Mouse (Mus musculus) layer of hippocampus, adult 2 months (tissue): ENCODE measurements around the gene Pnpo. TPM values are rescaled to one million over a fixed set of nuclear protein-coding genes. Genes with fewer than 3 reads are reported as not detected.

Source experiments
- DNase-seq, 2 experiments: peaks; one replicate each; pipeline ENCODE4 v3.0.0; 2022; ENCODE audit warnings: low spot score in 2 of 2
- H3K27ac ChIP-seq: fragments of 200-600 bp; 2 replicates; pipeline ENCODE4 v1.8.1; 2022
- H3K4me3 ChIP-seq: fragments of 200-600 bp; 2 replicates; pipeline ENCODE4 v1.8.1; 2022; ENCODE audit warnings: mild to moderate bottlenecking
- CTCF ChIP-seq: fragments of 200-600 bp; conservative IDR thresholded peaks from 2 replicates; pipeline ENCODE4 v1.8.1; 2022; ENCODE audit warnings: antibody characterized with exemption, mild to moderate bottlenecking, moderate library complexity
- total RNA-seq, 2 experiments: library from RNA; stranded (reverse); gene quantifications; 2 replicates each; pipeline ENCODE4 v1.2.3; 2021

Gene Pnpo
- total RNA-seq, 2 experiments from 2014 or later = 36.7 to 36.8 TPM

GRCm38 (mm10) chr11:96966914-96967543 lies 23.2 kb upstream of the Pnpo start:
- no peak overlapping the region for H3K4me3 ChIP-seq
- no peak for DNase-seq
- TF ChIP-seq CTCF = no peak
- peak overlapping the region; percentile 85 for H3K27ac ChIP-seq

- Histone ChIP-seq H3K27ac (no peak overlapping the region), H3K4me3 (no peak overlapping the region)
- no peak for TF ChIP-seq CTCF
- DNase-seq = no peak
Measured at GRCm38 (mm10) chr11:96966172-96966571, 22.4 kb upstream of the Pnpo start.

- Histone ChIP-seq H3K27ac (no peak overlapping the region), H3K4me3 (no peak overlapping the region)
- DNase-seq = peak; percentile 89 to 91
- peak; percentile 91 for TF ChIP-seq CTCF
Measured at GRCm38 (mm10) chr11:96963580-96963979, 19.8 kb upstream of the Pnpo start.

- no peak for DNase-seq
- H3K4me3 ChIP-seq = no peak overlapping the region
- no peak overlapping the region for H3K27ac ChIP-seq
- no peak for TF ChIP-seq CTCF
Measured at GRCm38 (mm10) chr11:96957061-96957805, 13.4 kb upstream of the Pnpo start.

DNA sequence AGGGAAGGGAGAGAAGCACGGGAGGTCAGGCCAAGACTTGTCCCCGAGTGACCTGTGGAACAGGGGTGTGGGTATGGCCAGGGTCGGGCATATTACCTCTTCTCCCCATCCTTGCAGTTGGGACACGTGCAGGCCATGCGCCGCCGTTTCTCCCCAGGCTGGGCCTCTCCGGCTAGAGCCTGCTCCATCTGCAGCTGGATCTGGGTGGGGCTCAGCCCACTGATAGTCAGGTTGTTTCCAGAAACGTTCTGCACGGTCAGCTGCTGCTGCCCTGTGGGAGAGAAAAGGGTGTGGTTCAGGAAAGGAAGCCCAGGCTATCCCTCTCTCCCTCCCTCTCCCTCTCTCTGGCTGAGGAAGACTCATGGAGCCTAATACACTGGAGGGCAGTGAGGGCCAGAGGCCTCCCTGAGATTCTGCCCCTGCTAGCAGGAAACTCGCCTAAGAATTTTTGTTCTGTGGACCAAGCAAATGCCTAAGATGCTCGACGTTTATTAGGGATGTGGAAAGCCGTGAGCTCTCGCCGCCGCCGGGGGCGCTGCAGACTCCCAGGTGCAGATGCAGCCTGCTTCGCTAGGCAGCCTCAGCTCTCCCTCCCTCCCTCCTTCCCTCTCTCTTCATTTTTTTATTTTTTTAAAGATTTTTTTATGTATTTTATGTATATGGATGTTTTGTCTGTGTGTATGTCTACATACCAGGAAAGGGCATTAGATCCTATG lies 12.4 kb upstream of the Pnpo start:
- Histone ChIP-seq H3K4me3 (no peak overlapping the region), H3K27ac (no peak overlapping the region)
- TF ChIP-seq CTCF = peak; percentile 77
- DNase-seq = no peak

DNA sequence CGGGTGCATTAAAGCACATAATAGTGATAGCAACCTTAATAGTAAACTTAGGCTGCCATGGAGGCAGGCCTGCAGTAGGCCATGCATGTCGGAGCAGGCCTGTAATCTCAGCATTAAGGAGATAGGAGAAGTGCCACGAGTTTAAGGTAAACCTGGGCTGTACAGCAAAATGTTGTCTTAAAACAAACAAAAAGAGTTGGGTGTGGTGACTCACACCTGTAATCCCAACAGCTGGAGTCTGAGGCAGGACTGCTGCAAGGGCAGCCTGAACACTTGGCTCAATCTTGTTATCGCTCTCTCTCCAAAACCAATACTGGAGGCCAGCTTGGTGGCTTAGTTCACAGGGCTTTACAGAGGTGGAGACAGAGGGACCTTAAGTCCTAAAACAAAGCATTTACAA lies 11.3 kb upstream of the Pnpo start:
- no peak for TF ChIP-seq CTCF
- Histone ChIP-seq H3K27ac (no peak overlapping the region), H3K4me3 (no peak overlapping the region)
- DNase-seq = no peak

GRCm38 (mm10) chr11:96952896-96953295 lies 9.1 kb upstream of the Pnpo start:
- DNase-seq = no peak
- TF ChIP-seq CTCF = no peak
- Histone ChIP-seq H3K4me3 (no peak overlapping the region), H3K27ac (0 out of 2 replicates have a peak overlapping the region, but pooled peaks have one; percentile 28)

- Histone ChIP-seq H3K27ac (peak overlapping the region; percentile 28; the same call in 1 of the 2 replicates), H3K4me3 (no peak overlapping the region)
- TF ChIP-seq CTCF = no peak
- no peak for DNase-seq
Measured at GRCm38 (mm10) chr11:96952426-96952825, 8.6 kb upstream of the Pnpo start.

- H3K27ac ChIP-seq = no peak overlapping the region
- DNase-seq = no peak
- H3K4me3 ChIP-seq = no peak overlapping the region
- TF ChIP-seq CTCF = peak; percentile 59
Measured at GRCm38 (mm10) chr11:96950767-96951166, 7.0 kb upstream of the Pnpo start.

DNA sequence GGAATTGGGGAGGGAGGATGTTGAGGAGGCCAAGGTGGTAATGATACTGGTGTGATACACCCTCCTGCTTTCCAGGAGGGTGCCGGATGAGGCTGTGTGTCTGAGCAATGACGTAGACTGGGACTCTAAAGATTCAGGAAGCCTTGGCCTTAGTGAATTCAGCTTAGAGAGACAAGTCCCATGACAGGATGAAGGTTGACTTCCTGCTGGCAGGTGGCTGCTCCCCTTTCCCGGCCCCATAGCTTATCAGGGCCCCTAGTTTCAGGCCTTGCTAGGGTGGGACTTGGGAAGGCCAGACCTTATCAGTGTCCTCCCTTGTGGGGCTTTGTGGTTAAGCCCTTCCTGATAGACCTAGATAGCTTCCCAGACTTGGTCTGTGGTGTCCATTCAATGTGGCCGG lies 4.1 kb upstream of the Pnpo start:
- Histone ChIP-seq H3K27ac (no peak overlapping the region), H3K4me3 (no peak overlapping the region)
- no peak for DNase-seq
- TF ChIP-seq CTCF = no peak

GRCm38 (mm10) chr11:96946498-96946897 lies 2.7 kb upstream of the Pnpo start:
- Histone ChIP-seq H3K27ac (no peak overlapping the region), H3K4me3 (no peak overlapping the region)
- TF ChIP-seq CTCF = no peak

DNA sequence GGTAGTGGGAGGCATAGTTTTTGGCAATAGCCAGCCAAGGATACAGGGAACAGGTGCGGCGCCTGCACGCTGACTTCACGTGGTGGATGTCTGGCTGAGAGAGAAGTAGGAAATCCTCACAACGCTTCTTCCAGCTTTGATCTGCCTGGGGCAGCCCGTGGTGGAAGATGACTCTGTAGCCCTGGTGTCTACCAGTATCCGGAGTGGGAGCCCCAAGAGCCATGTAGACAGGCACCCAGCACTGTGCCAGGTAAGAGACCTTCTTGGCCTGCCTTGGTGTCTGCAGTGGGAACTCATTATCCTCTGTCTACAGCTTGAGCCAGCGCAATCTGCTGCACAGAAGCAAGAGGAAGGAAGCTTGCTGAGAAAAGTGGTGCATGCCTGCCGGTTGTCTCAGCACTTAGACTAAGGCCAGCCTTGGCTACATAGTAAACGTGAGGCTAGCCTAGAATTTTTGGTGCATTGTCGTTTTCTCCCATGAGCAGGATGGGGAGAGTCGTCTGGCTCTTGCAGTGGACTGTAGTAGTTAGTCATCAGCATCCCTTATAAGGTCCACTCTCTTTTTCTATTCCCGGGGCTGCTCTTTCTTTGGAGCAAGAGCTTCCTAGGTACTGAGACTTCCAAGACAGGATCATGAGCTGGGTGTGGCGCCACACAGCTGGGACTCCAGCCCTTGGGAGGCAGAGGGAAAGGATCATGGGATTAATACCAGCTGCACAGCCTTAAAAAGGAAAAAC lies 1.2 kb upstream of the Pnpo start:
- TF ChIP-seq CTCF = no peak
- DNase-seq = no peak
- Histone ChIP-seq H3K4me3 (peak overlapping the region; percentile 84; the same call in 1 of the 2 replicates), H3K27ac (0 out of 2 replicates have a peak overlapping the region, but pooled peaks have one; percentile 61)

More at GRCm38 (mm10) chr11:96946498-96946897, 2.7 kb upstream of the Pnpo start:
- DNase-seq = no peak
